Mouse (Mus musculus) midbrain, embryonic 15.5 days (tissue): ENCODE results near the gene Cebpe. TPM values are rescaled to one million over a fixed set of nuclear protein-coding genes. Genes with fewer than 3 reads are reported as not detected.

ENCODE experiments used
- polyA plus RNA-seq: library from polyadenylated mRNA; unstranded; fragments of >200 nt; fragmentation: Nextera tagmentation; extraction: Ambion mirVana; gene quantifications from 2 replicates; pipeline ENCODE4 v1.2.1, GENCODE M21; 2015

The Cebpe gene
- polyA plus RNA-seq, 1 experiment from 2014 or later: 0.13 TPM

Other genes with a start within 250 kb of the Cebpe start
- gene Lrp10, start 248.0 kb downstream of the Cebpe start, polyA plus RNA-seq: 28.9 and 31.4 TPM in 2 replicates
- 45.2 and 47.1 TPM in 2 replicates for gene Rem2, start 236.1 kb downstream of the Cebpe start, polyA plus RNA-seq
- 99.8 and 102 TPM in 2 replicates for gene Prmt5, start 194.6 kb downstream of the Cebpe start, polyA plus RNA-seq
- gene Haus4, start 157.6 kb downstream of the Cebpe start, polyA plus RNA-seq: 14.2 and 14.8 TPM in 2 replicates
- 8.7 and 11.2 TPM in 2 replicates for gene Ajuba, start 134.6 kb downstream of the Cebpe start, polyA plus RNA-seq
- gene 4931414P19Rik, start 106.2 kb downstream of the Cebpe start, polyA plus RNA-seq: 6.7 and 9.0 TPM in 2 replicates
- gene Psmb5, start 94.2 kb downstream of the Cebpe start, polyA plus RNA-seq: 445 and 463 TPM in 2 replicates
- gene Psmb11, start 90.7 kb downstream of the Cebpe start, polyA plus RNA-seq: not detected in 2 replicates
- gene Gm17606, start 71.2 kb downstream of the Cebpe start, polyA plus RNA-seq: not detected in 2 replicates
- 14.1 and 15.5 TPM in 2 replicates for gene Cdh24, start 70.8 kb downstream of the Cebpe start, polyA plus RNA-seq
- gene 1700123O20Rik, start 26.0 kb downstream of the Cebpe start, polyA plus RNA-seq: 65.5 and 65.6 TPM in 2 replicates
- gene Acin1, start 25.2 kb downstream of the Cebpe start, polyA plus RNA-seq: 145 TPM in 2 replicates
- gene Gm29776, start 13.3 kb downstream of the Cebpe start, polyA plus RNA-seq: 0.32 and 0.37 TPM in 2 replicates
- gene Slc7a8, start 69.8 kb upstream of the Cebpe start, polyA plus RNA-seq: 8.9 and 9.9 TPM in 2 replicates
- gene Rnf212b, start 102.0 kb upstream of the Cebpe start, polyA plus RNA-seq: not detected in 2 replicates
- 13.6 and 14.5 TPM in 2 replicates for gene Homez, start 158.8 kb upstream of the Cebpe start, polyA plus RNA-seq
- 3.3 and 3.4 TPM in 2 replicates for gene Ppp1r3e, start 165.4 kb upstream of the Cebpe start, polyA plus RNA-seq
- gene Bcl2l2, start 171.2 kb upstream of the Cebpe start, polyA plus RNA-seq: 4.1 and 4.8 TPM in 2 replicates
- gene Gm20521, start 171.3 kb upstream of the Cebpe start, polyA plus RNA-seq: not detected in 2 replicates
- gene Pabpn1, start 180.3 kb upstream of the Cebpe start, polyA plus RNA-seq: 183 and 192 TPM in 2 replicates
- gene Slc22a17, start 201.0 kb upstream of the Cebpe start, polyA plus RNA-seq: 229 and 248 TPM in 2 replicates
- 15.0 and 16.9 TPM in 2 replicates for gene Efs, start 214.0 kb upstream of the Cebpe start, polyA plus RNA-seq
- 0.48 TPM in 1 of 2 replicates, not detected in the other for gene Il25, start 220.5 kb upstream of the Cebpe start, polyA plus RNA-seq
- gene Cmtm5, start 224.1 kb upstream of the Cebpe start, polyA plus RNA-seq: 6.5 and 7.2 TPM in 2 replicates